Mouse (Mus musculus): Measurements from ENCODE around the gene Mllt10. TPM values are rescaled to one million over a fixed set of nuclear protein-coding genes. Genes with fewer than 3 reads are reported as not detected.

The Mllt10 gene
- polyA plus RNA-seq, 1 experiment from 2014 or later, result 75.3 TPM

DNA sequence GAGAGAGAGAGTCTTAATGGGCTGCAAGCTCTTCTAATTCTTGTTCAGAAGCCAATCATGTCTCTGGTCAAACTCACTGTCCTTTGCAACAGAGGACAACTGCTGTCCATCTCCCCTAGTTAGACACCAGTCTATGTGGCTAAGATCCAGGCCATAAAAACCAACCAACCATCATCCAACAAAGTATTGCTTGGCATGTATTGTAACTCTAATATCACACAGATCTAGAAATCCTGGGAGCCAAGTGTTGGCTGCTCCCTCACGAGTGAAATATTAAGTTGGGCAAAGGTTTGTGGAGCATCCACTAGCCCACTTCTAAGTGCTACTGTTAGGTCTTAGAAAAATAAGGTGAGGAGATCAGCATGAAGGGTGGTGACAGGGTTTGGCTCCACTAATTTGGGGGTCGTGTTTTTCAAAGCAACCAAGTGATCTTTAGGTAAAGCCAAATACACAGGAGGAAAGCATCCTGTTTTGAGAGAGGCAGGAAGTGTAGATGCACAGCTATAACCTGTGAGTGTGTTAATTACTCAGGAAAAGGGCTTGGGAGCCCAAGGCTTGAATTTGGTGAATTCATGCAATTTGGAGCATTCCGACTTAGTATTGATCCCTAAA, 16.8 kb upstream of the Mllt10 start:
- Histone ChIP-seq H3K9me3 (replicated peaks) (no peaks in the 10 kb centered on the region), H3K27ac (no peak overlapping the region), H3K4me1 (peaks cover 73% of the 10 kb centered on the region), H3K36me3 (ENCODE audit: poor library complexity, severe bottlenecking) (no peaks in the 10 kb centered on the region), H3K4me2 (peak overlapping the region; percentile 87), H3K4me3 (0 out of 2 replicates have a peak overlapping the region, but pooled peaks have one; percentile 95), H3K27me3 (no peaks in the 10 kb centered on the region), H3K9ac (peak overlapping the region; percentile 88; the same call in 1 of the 2 replicates)
- 51% methylated on average over 3 of the region's 3 CpGs for WGBS
- ATAC-seq, result no peak

DNA sequence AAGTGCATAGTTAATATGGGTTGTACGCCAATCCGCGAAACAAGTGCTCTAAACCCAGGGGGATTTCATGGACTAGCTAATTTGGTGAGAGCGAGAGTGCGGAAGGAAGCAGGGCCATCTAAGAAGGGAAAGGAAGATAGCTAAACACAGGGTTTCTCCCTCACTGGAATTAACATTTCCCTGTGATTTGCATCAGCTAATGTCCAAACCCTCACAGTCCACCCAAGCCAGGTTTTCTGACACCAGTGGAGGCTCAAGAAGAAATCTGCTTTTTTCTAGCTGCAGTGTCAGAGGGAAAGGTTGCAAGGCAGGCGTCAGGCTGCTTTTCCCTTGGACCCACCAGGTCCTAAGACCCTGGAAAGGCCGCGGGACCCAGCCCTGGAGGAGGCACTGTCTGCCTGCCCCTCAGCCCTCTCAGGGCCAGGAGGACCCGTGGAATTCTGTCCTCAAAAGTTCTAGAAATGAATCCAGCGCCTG, 16.1 kb upstream of the Mllt10 start:
- Histone ChIP-seq H3K27ac (peak overlapping the region; percentile 48; the same call in 1 of the 2 replicates), H3K4me2 (peak overlapping the region; percentile 87), H3K27me3 (no peaks in the 10 kb centered on the region), H3K4me3 (peak overlapping the region; percentile 95), H3K4me1 (peaks cover 71% of the 10 kb centered on the region), H3K9me3 (replicated peaks) (no peaks in the 10 kb centered on the region), H3K36me3 (ENCODE audit: poor library complexity, severe bottlenecking) (no peaks in the 10 kb centered on the region), H3K9ac (peak overlapping the region; percentile 88)
- WGBS, result 15% methylated on average over 10 of the region's 10 CpGs
- ATAC-seq, result no peak

DNA sequence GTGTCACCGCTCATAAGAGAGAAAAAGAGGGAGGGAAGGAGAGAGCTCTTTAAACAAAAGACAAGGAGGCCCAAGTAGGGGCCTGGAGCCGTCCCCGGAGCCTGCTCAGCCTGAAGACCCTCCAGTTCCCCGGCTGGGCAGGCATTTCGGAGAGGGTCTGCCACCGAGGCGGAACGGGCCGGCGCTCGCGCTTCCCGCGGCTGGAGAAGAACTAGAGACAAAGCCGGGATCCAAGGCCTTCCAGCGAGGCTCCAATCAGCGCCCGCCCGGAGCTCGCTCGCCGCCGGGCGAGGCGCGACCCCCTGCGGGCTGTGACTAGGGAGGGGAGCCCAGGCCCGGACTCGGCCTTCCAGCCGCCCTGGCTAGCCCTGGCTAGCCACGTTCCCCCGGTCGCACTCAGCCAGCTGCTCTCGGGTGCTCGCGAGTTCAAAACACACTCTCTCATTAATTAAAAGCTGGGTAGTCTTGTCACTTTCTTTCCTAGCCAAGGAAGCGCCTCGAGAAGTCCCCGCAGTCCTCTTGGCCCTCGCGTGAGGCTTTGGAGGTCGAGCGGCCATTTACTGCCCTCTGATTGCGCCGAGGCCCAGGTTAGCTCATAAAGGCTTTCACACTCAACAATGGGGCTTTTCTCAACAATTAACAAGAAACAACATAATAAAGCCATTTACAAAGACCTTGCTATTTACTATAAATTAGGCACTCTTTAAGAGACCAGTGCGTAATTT, 15.3 kb upstream of the Mllt10 start:
- peak; percentile 39 for ATAC-seq
- under 1% methylated on average over 46 of the region's 46 CpGs for WGBS
- H3K27ac ChIP-seq, result peak overlapping the region; percentile 98
- no peaks in the 10 kb centered on the region for H3K27me3 ChIP-seq
- peak overlapping the region; percentile 95 for H3K4me3 ChIP-seq
- H3K36me3 ChIP-seq (ENCODE audit: poor library complexity, severe bottlenecking), result no peaks in the 10 kb centered on the region
- peak overlapping the region; percentile 88 for H3K9ac ChIP-seq
- peaks cover 71% of the 10 kb centered on the region for H3K4me1 ChIP-seq
- H3K4me2 ChIP-seq, result peak overlapping the region; percentile 87
- H3K9me3 ChIP-seq (replicated peaks), result no peaks in the 10 kb centered on the region

DNA sequence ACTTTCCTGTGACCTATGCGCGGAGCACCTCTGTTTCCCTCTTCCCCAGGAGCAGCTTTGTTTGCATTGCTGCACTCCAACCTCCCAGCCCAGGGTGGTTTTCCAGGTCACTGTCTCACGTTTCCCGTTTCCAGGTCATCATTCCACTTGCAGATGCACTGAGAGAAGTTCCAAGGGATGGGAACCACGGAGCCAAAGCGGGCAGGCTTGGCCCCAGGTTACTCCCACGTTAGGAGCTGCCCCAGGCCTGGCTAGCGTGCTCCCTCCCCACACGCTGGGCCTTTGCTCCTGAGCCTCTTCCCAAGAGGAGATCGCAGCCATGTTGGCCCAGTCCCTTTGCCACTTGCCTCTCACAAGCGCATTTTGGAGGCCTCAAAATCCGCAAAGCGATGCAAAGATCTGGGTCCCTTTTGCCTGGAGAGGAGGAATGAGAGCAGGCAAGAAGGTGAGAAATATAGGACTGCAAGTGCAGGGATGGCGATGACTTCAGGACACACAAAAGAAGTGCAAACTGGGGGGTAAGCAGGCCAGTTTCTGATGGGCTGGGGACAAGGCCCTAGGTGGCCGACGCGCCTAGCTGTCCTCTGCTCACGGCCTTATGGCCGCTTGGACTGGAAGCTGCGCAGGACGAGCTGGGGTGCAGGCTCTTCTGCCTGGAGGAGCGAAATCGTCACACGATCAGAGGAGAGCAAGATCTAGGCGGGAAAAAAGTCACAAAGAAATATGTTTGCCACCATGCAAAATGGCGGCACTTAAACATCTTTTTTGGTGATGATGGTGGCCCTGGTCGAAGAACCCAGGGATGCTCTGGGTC, 14.5 kb upstream of the Mllt10 start:
- Histone ChIP-seq H3K36me3 (ENCODE audit: poor library complexity, severe bottlenecking) (no peaks in the 10 kb centered on the region), H3K4me3 (peak overlapping the region; percentile 95)
- WGBS, result 5% methylated on average over 27 of the region's 27 CpGs

DNA sequence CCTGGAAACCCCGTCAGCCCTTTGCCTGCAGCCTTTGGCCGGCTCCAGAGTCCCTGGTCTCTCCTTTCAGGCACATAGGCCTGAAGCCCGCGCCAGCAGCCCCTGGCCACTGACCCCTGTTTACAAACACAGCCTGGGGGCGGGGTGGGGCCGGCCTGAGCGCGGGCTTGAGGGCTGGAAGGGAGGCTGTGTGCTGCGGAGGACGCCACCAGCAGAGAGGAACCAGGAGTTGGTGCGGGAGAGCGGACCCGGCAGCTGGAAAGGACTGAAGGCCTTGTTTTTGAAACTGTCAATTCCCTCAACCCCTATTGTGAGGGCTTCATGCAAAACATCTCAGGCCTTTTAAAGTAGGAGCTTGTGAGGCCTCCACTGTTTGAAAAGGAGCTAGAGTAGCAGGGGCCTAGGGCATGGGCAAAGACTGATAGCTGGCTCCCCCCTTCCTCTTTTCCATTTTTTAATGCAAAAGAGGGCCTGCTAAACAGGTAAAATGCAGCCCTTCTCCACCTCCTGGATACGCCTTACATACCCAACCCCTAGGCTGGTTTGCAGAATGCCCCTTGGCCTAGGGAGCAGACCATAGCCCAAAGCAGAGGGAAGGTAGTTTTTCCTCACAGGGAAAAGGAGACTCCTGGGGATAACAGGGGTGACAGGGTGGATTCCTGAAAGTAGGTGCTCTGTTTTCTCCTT, 13.7 kb upstream of the Mllt10 start:
- Histone ChIP-seq H3K9me3 (replicated peaks) (no peaks in the 10 kb centered on the region), H3K4me2 (peak overlapping the region; percentile 87), H3K27me3 (no peaks in the 10 kb centered on the region), H3K27ac (peak overlapping the region; percentile 98), H3K9ac (peak overlapping the region; percentile 88), H3K4me3 (peak overlapping the region; percentile 95), H3K36me3 (ENCODE audit: poor library complexity, severe bottlenecking) (no peaks in the 10 kb centered on the region), H3K4me1 (peaks cover 71% of the 10 kb centered on the region)
- WGBS, result 1% methylated on average over 14 of the region's 14 CpGs
- ATAC-seq, result peak; percentile 85

More for the DNA sequence above, 14.5 kb upstream of the Mllt10 start:
- H3K27ac ChIP-seq, result peak overlapping the region; percentile 98
- H3K4me1 ChIP-seq, result peaks cover 71% of the 10 kb centered on the region
- peak; percentile 31 for ATAC-seq
- no peaks in the 10 kb centered on the region for H3K27me3 ChIP-seq
- peak overlapping the region; percentile 87 for H3K4me2 ChIP-seq
- no peaks in the 10 kb centered on the region for H3K9me3 ChIP-seq (replicated peaks)
- H3K9ac ChIP-seq, result peak overlapping the region; percentile 88

DNA sequence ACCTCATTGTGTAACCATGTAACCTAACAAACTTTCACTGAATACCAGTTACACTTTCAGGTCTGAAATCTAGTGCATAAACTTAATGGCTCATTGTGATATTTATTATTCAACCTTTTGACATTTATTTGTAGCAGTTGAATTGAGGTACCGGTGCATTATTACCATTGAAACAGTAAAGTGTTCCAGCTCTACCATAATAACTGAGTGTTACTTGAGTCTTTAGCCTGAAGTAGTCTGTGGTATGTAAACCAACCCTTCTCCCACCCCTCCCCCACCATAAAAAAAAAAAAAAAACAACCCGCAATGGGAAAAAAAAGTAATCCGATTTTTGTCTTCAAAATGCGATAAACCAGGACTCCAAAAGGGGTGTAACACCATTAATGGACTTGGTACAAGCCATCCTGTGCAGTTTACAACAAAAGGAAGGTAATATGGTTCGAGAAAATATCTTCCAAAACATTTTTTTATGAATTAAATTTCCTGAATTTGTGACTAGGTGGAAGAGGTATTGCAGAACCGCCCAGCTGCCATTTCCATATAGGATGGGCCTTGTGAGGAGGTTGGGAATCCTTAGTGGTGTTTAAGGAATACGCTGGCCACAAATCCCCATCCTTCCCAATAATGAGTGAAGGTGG, 9.8 kb upstream of the Mllt10 start:
- no peaks in the 10 kb centered on the region for H3K9me3 ChIP-seq (replicated peaks)
- H3K9ac ChIP-seq, result peak overlapping the region; percentile 100
- H3K4me1 ChIP-seq, result peaks cover 56% of the 10 kb centered on the region
- H3K4me3 ChIP-seq, result peak overlapping the region; percentile 95
- no peaks in the 10 kb centered on the region for H3K27me3 ChIP-seq
- H3K4me2 ChIP-seq, result peak overlapping the region; percentile 87
- H3K36me3 ChIP-seq (ENCODE audit: poor library complexity, severe bottlenecking), result no peaks in the 10 kb centered on the region
- H3K27ac ChIP-seq, result peak overlapping the region; percentile 100
- 2% methylated on average over 7 of the region's 7 CpGs for WGBS
- ATAC-seq, result no peak

DNA sequence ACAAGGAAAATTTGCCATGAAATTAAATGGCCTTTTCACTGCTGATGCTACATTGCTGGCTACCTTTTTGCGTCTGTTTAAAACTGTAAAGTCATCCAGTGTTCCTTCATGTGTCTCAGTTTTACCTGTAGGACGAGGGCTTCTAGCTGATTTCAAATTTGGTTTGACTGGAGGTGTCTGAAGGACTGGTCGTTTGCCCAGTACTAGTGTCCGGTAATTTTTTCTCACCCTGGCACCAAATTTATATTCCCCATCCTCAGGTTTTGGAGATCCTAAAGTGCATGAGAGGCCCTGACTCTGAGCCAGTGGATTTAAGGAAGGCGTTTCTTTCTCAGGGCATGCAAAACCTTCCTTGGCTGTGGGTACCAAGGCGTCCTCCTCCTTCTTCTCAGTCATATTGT, 9.3 kb upstream of the Mllt10 start:
- 0% methylated on average over 6 of the region's 6 CpGs for WGBS
- Histone ChIP-seq H3K9me3 (replicated peaks) (no peaks in the 10 kb centered on the region), H3K9ac (peak overlapping the region; percentile 100), H3K36me3 (ENCODE audit: poor library complexity, severe bottlenecking) (no peaks in the 10 kb centered on the region), H3K4me1 (peaks cover 54% of the 10 kb centered on the region), H3K4me3 (peak overlapping the region; percentile 95), H3K4me2 (peak overlapping the region; percentile 87), H3K27me3 (no peaks in the 10 kb centered on the region), H3K27ac (peak overlapping the region; percentile 100)
- ATAC-seq, result no peak

DNA sequence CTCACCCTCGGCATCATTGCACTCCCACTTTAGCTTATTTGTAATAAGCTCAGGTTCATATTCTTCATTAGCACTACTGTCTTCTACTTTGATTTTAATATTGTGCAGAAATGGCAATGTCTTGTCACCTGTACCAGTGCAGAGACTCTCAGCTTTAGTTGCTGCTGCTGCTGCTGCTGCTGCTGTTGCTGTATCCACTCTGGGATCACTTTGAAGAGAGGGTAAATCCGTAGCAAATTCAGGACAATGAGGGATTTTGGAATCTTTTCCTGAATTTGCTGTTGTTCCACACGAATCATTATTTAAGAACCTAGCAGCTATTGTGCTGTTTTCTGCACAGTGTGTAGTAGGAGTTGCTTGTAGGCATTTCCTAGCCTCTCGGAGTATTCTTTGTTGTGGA, 8.9 kb upstream of the Mllt10 start:
- H3K9me3 ChIP-seq (replicated peaks), result no peaks in the 10 kb centered on the region
- no peaks in the 10 kb centered on the region for H3K27me3 ChIP-seq
- H3K36me3 ChIP-seq (ENCODE audit: poor library complexity, severe bottlenecking), result no peaks in the 10 kb centered on the region
- H3K4me3 ChIP-seq, result peak overlapping the region; percentile 95
- peak overlapping the region; percentile 100 for H3K27ac ChIP-seq
- under 1% methylated on average over 4 of the region's 4 CpGs for WGBS
- peak overlapping the region; percentile 100 for H3K9ac ChIP-seq
- peaks cover 54% of the 10 kb centered on the region for H3K4me1 ChIP-seq
- peak overlapping the region; percentile 87 for H3K4me2 ChIP-seq
- no peak for ATAC-seq

DNA sequence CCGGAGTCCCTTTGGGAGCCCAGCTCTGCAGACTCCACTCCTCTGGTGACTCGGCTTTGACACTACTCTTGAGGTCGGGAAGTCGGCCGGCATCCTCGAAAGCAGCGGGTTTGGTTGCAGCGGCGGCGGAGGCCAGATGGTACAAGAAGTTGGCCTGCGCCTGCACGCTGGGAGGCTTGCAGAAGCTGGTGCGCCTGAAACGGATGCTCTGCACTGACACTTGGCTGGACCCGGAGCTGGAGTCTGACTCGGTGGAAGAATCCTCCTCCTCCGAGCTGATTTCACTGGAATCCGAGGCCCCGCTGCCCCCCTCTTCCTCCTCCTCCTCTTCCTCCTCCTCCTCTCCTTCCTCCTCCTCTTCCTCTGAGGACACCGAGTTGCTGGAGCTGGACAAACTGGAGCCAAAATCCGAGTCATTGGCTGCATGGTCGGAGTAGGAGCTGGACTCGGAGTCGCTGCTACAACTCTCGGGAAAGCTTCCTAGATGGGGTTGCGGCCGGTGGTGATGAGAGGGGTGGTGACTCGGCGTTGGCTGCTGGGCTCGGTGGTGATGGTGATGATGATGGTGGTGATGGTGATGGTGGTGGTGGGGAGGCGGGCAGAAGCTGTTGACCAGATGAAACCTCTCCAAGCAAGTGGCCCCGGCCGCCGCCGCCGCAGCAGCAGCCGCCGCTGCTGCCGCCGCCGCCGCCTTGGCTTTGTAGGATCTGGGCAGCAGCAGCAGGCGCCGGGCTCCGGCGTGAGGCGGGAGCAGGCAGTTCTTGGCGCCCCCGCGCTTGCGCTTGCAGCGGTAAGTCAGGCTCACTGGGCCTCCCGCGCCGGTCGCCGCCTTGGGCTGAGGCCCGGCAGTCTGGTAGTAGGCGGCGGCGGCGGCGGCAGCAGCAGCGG, 8.0 kb upstream of the Mllt10 start:
- peak; percentile 38 for ATAC-seq
- H3K4me2 ChIP-seq, result peak overlapping the region; percentile 87
- H3K27ac ChIP-seq, result peak overlapping the region; percentile 100
- under 1% methylated on average over 53 of the region's 64 CpGs for WGBS
- no peaks in the 10 kb centered on the region for H3K36me3 ChIP-seq (ENCODE audit: poor library complexity, severe bottlenecking)
- peak overlapping the region; percentile 95 for H3K4me3 ChIP-seq
- H3K9me3 ChIP-seq (replicated peaks), result no peaks in the 10 kb centered on the region
- H3K27me3 ChIP-seq, result no peaks in the 10 kb centered on the region
- peak overlapping the region; percentile 100 for H3K9ac ChIP-seq
- peaks cover 54% of the 10 kb centered on the region for H3K4me1 ChIP-seq

DNA sequence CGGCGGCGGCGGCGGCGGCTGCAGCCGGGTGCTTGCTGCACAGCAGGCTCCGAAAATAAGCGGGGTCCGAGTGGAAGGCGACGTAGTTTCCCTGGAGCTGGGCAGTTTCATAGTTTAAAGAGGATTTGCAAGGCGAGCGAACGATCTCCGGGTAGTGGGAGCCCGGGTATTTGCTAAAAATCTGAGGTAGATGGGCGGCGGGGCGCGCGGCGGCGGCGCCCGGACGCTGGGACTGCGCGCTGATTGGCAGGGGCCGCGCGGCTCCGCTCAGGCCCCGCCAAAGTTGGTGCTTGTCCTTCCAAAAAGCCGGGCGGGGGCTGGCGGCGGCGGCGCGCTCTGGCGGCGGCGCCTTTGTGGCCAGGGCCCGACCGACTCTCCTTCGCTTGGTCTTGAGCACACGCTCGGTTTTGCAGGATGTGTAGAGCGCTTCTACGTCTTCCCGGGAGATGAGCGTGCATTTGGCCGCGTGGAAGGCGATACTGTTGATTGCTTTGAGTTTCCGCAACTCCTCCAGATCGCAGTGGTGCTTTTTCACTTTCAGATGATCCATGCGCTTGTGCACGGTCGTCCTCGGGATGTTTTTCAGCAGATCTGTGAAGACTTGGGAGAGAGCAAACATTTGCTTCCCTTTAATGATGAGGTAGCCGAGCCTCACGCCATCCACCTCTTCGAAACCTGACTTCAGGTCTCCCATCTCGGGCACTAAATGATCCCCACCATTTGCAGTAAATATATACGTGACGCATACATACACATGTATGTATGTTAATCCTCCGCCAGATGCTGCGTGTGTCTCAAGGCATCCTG, 7.2 kb upstream of the Mllt10 start:
- peak overlapping the region; percentile 87 for H3K4me2 ChIP-seq
- peak; percentile 78 for ATAC-seq
- H3K27me3 ChIP-seq, result no peaks in the 10 kb centered on the region
- no peaks in the 10 kb centered on the region for H3K9me3 ChIP-seq (replicated peaks)
- H3K4me1 ChIP-seq, result peaks cover 52% of the 10 kb centered on the region
- H3K9ac ChIP-seq, result peak overlapping the region; percentile 100
- H3K4me3 ChIP-seq, result peak overlapping the region; percentile 95
- peak overlapping the region; percentile 100 for H3K27ac ChIP-seq
- under 1% methylated on average over 70 of the region's 70 CpGs for WGBS
- H3K36me3 ChIP-seq (ENCODE audit: poor library complexity, severe bottlenecking), result no peaks in the 10 kb centered on the region
